Mouse (Mus musculus) macrophage (primary cell): ENCODE results near the gene Alx3. TPM values are rescaled to one million over a fixed set of nuclear protein-coding genes. Genes with fewer than 3 reads are reported as not detected.

Experiments
- H3K27ac ChIP-seq: fragments of 350-480 bp; formaldehyde crosslinking; 2 replicates; pipeline ENCODE4 v1.9.0; 2021
- H3K36me3 ChIP-seq: fragments of 350-480 bp; formaldehyde crosslinking; 2 replicates; pipeline ENCODE4 v1.9.0; 2021; ENCODE audit errors: inconsistent target
- H3K4me3 ChIP-seq: fragments of 350-480 bp; formaldehyde crosslinking; 2 replicates; pipeline ENCODE4 v1.9.0; 2021; ENCODE audit errors: inconsistent target
- H3K79me2 ChIP-seq: fragments of 350-480 bp; formaldehyde crosslinking; 2 replicates; pipeline ENCODE4 v1.9.0; 2021; ENCODE audit errors: inconsistent target
- WGBS: methylation state at CpG from one replicate; pipeline ENCODE4 v1.1.7; 2026; ENCODE audit warnings: inconsistent platforms; ENCODE audit not compliant: missing documents; 5-methylcytosine and 5-hydroxymethylcytosine counted together
- polyA plus RNA-seq: library from polyadenylated mRNA; stranded (reverse); fragments of 250-400 nt; gene quantifications from 3 replicates; pipeline ENCODE4 v1.2.4, GENCODE M21; 2018; ENCODE audit warnings: inconsistent platforms

Gene Alx3
- polyA plus RNA-seq, 1 experiment from 2014 or later: not detected

DNA sequence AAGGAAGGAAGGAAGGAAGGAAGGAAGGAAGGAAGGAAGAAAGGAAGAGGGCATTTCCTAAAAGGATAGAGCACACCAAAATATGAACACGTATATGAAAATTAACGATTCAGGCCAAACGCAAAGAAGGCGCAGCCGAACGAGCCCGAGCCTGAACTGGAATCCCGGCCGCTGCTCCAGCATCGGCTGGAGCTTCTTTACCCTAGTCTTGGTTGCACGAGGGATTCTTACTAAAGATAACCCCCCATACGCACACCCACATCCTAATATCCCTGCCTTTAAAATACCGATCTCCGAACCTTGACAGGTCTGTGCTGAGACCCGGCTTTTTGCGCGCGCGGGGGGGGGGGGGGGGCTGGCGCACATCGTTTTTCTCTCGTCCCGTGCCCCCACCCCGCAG lies 2.3 kb downstream of the Alx3 start:
- 11% methylated on average over 20 of the region's 24 CpGs for WGBS
- Histone ChIP-seq H3K4me3 (no peak overlapping the region), H3K27ac (no peak overlapping the region), H3K36me3 (no peaks in the 10 kb centered on the region), H3K79me2 (no peaks in the 10 kb centered on the region)

DNA sequence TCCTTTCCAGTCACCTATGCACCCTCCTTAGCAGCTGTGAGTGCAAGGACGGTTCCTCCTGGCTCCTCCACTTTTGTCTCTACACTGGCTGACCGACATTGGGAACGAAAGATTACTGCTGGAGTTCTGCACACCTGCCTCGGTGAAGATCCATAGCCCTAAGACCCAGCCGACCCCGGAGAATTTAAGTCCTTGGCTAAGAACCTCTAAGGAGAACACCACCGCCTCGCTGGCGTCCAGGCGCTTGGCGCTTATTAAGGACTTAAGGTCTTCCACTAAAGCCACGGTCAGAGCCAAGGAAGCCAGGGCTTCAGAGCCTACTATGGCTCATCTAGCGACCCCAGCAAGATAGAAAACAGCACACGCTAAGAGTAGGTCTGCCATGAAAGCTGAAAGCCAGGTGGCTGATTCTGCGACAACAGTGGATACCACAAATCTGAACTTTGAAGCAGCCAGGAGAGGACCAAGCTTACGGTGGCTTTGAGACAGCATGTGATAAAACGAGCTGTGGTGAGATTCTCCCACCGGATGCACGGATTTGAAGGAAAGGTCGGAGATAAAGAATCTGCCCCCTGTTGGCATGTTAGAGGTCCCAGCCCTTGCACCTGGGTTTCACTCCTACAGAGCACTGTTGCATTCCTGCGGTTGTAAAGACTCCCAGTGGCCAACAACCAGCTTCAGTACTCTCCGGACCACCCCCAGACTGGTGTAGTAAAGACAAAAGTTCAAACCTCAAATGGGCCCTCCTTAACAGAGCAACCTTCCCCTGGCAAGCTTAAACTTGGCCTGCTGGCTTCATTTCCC lies 3.0 kb downstream of the Alx3 start:
- Histone ChIP-seq H3K27ac (no peak overlapping the region), H3K4me3 (no peak overlapping the region), H3K36me3 (no peaks in the 10 kb centered on the region), H3K79me2 (no peaks in the 10 kb centered on the region)
- 22% methylated on average over 22 of the region's 22 CpGs for WGBS

DNA sequence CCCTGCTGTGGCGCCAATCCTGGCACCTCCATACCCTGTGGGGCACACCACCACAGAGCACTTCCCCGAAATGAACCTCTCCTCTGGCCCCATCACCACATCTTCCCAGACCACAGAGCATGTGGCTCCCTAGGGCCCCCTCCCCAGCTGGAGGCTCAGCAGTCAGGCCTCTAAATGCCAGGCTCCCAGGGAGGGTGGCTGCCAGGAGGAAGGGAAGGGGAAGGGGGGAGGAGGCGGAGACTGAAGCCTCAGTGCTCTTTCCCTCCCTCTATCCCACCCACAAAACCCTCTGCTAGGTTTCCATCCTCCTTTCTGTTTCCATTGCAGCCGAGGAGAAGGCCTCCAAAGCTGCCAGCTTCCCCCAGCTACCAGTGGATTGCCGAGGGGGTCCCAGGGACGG lies 5.3 kb downstream of the Alx3 start:
- Histone ChIP-seq H3K79me2 (no peaks in the 10 kb centered on the region), H3K36me3 (no peaks in the 10 kb centered on the region), H3K4me3 (no peak overlapping the region), H3K27ac (no peak overlapping the region)
- WGBS: 40% methylated on average over 5 of the region's 6 CpGs

DNA sequence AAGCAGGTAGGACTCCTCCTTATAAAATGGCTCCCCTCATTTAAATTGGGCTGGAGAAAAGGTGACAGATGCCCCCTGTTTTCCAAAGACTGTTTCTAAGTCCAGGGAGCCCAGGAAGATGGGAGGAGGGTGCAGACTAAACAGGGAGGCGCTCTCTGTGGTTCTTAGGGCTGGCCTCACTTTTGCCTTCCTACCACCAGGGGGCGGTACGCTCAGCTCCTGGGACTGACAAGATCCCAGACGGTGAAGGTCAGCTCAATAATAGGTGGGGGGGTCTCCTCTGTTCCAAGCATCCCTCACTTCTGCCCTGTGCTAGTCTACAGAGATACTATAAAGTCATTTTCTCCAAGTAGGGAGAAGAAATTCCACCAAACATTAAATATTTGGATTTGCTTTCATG lies 10.5 kb downstream of the Alx3 start:
- WGBS: 15% methylated on average over 4 of the region's 4 CpGs

DNA sequence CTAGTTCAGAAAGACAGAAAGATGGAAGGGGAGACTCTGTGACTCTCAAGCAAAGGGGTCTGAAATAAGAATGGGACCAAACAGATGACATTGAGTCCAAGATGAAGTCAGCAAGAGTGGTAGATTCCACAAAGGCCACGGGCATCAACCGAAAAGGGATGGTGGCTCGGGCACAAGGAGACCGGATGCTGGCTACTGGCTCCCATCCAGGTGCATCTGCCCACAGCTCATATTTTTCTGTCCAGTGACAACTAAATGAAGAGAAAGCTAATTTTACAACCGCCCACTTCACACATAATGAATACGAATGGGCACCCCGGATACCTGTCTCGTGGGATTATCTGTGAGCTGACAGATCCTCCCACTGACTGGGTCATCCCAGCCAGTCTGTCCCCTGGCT lies 12.4 kb downstream of the Alx3 start:
- H3K4me3 ChIP-seq: no peak overlapping the region

More for the DNA sequence above, 10.5 kb downstream of the Alx3 start:
- H3K79me2 ChIP-seq: no peaks in the 10 kb centered on the region
- H3K4me3 ChIP-seq: no peak overlapping the region
- no peaks in the 10 kb centered on the region for H3K36me3 ChIP-seq
- H3K27ac ChIP-seq: no peak overlapping the region

DNA sequence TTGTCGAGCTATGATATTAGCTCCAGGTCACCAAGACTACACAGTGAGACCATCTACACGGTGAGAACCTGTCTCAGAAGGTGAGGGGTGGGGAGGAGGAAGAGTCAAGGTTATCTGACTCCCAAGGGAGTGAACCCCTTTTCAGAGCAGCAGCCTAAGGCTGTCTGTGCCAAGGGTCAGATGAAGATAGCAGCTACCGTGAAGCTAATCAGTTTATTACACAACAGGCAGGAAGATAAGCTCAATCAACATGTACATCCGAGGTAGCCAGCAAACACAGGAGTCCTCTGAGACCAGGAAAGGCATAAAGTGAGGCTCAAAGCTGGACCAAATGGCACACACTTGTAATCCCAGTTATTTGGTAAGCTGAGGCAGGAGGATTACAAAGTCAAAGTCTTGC lies 14.0 kb downstream of the Alx3 start:
- Histone ChIP-seq H3K36me3 (peaks cover 19% of the 10 kb centered on the region; the same call in 1 of the 2 replicates), H3K79me2 (no peaks in the 10 kb centered on the region), H3K4me3 (no peak overlapping the region), H3K27ac (no peak overlapping the region)
- 72% methylated on average over 4 of the region's 4 CpGs for WGBS

More for the DNA sequence above, 12.4 kb downstream of the Alx3 start:
- WGBS: 84% methylated on average over 8 of the region's 8 CpGs
- 0 out of 2 replicates have a peak, but pooled peaks cover 4% of the 10 kb centered on the region for H3K36me3 ChIP-seq
- no peak overlapping the region for H3K27ac ChIP-seq
- H3K79me2 ChIP-seq: no peaks in the 10 kb centered on the region

DNA sequence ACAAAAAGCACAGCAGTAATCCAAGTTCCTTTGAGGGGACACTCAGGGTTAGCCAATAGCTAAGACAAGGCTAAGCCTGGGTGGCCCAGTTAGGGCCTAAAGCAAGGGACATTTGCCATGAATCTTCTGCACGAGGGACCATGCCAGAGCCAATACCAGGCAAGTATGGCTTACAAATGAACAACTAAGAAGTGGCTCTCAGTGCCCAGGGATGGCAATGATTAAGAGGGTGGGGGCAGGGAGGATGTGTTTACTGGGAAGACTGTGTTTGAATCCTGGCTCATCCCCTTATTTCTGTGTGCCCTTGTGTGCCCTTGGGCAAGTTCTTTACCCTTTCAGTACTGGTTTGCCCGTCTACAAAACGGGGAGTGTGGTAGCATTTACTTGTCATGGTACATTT lies 14.5 kb downstream of the Alx3 start:
- WGBS: 78% methylated on average over 3 of the region's 3 CpGs
- no peak overlapping the region for H3K4me3 ChIP-seq
- H3K79me2 ChIP-seq: no peaks in the 10 kb centered on the region
- H3K36me3 ChIP-seq: peaks cover 25% of the 10 kb centered on the region; the same call in 1 of the 2 replicates
- no peak overlapping the region for H3K27ac ChIP-seq

DNA sequence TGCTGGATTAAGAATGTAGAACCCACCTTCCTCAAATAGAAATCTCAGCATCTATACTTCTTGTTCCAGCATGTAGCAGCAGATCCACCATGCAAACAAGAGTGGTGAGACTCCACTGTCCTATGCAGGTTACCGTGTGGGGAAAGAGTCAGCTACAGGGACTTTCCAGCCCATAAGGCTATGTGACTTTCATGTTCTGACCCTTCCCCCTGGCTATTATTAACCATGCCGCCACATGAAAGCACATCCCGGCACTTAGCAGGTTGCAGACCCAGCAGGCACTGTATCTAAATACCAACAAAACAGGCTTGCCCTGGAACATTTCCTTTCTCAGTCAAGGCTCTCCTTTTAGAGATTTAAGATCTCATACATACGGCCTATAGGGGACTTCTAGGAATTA lies 16.6 kb downstream of the Alx3 start:
- H3K36me3 ChIP-seq: peaks cover 45% of the 10 kb centered on the region
- 96% methylated on average over 4 of the region's 4 CpGs for WGBS
- H3K79me2 ChIP-seq: no peaks in the 10 kb centered on the region
- no peak overlapping the region for H3K27ac ChIP-seq
- no peak overlapping the region for H3K4me3 ChIP-seq

DNA sequence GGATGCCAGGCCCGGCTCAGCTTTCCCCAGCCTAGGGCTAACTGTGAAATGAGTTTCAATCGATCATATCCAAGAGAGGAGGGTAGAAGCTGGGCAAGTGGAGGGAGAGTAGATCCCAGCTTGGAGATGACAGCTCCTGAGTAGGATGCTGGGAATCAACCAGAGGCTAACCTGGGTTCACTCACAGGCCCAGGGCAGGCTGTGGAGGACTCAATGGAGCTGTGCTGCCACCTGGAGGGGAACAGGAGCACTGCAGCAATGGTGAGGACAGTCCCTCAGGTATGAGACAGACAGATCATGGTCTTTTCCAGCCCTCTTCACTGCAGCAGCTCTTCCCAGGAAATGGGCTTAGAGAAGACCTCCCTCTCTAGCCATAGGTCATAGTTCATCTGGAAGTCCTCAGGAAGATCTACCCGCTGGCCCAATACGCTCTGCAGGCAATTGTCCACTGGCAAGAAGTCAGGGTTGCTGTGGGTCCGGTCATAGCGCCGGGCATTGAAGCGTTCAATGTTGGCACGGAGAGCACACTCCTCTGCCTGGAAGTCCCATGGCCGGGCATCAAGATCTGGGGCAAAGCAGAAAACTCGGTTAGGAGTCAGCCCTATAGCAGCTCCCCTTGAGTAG lies 18.2 kb downstream of the Alx3 start:
- 95% methylated on average over 11 of the region's 11 CpGs for WGBS
- H3K79me2 ChIP-seq: no peaks in the 10 kb centered on the region
- H3K27ac ChIP-seq: no peak overlapping the region
- H3K36me3 ChIP-seq: peaks cover 59% of the 10 kb centered on the region
- H3K4me3 ChIP-seq: no peak overlapping the region

DNA sequence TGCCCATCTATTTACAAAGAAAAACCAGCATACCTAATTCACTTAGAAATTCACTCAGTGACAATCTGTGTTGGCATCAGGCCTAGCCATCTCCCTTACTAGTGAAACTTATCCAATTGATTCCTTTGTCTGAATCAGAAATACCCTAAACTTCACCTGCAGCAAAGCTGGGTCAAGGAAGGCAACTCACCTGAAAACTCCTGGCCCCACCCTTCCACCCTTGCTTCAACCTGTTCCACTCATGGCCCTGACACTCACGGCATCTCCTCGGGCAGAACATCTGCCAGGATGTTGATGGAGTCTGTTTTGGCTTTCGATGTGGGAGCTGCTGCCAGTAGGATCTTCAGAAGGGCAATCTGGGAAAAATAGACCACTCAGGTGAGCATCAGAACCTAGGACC lies 23.0 kb downstream of the Alx3 start:
- no peaks in the 10 kb centered on the region for H3K79me2 ChIP-seq
- peaks cover 89% of the 10 kb centered on the region for H3K36me3 ChIP-seq
- WGBS: 93% methylated on average over 3 of the region's 3 CpGs
- H3K27ac ChIP-seq: no peak overlapping the region
- no peak overlapping the region for H3K4me3 ChIP-seq

DNA sequence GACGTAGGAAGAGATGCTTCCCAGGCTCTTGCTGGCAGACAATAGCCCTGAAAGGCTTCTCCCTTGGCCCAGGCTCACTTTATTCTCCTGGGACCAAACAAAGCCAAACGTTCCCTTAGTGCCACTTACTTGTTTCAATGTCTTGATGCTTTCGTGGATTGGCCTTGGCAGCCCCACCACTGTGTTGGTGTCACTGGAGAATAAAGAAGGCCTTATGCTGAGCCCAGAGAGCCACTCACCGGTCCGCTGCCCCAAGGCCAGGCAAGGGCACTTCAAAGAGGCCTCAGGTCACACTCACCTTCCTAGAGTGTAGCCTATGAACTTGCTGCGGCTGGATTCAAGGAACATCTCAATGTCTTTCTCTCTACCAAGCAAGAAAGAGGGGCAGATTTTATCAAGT lies 25.1 kb downstream of the Alx3 start:
- Histone ChIP-seq H3K4me3 (no peak overlapping the region), H3K36me3 (peaks cover 89% of the 10 kb centered on the region), H3K27ac (no peak overlapping the region), H3K79me2 (no peaks in the 10 kb centered on the region)
- 94% methylated on average over 6 of the region's 6 CpGs for WGBS

DNA sequence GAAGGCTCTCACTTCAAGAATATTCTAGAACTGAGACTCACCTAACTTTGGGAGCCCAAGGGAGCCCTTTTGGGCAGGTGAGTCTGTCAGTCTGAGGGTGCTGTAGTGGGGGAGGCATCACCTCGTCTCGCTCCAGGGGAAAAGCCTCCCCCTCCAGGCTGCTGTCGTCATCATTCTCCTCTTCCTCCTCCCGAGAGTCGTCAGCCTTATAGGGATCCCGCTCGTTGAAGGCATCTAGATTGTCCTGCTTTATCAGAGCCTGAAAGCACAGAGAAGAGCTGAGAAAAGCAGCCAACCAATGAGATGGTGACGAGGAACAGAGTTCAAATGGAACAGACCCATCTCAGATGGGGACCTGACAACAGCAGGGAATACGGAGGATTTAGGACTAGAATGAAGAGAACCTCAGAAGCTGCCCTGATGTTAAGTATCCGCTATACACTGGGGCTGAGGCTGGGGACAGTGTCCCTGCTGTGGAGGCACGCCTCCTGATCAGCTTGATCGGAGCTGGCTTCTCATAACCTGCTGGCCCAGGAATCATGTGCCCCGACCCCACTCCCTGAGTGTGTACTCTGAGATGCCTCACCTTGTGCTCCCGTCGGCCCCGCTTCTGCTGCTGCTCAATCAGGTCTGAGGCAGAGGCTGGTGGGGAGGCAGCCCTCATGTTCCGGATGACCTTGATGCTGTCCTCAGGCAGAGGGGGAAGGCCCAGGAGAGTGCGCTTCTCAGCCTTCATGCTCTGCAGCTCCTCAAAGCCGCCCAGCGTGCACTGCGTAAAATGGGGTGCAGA lies 26.6 kb downstream of the Alx3 start:
- Histone ChIP-seq H3K36me3 (peaks cover 89% of the 10 kb centered on the region), H3K79me2 (no peaks in the 10 kb centered on the region), H3K4me3 (no peak overlapping the region), H3K27ac (no peak overlapping the region)
- 95% methylated on average over 21 of the region's 21 CpGs for WGBS

DNA sequence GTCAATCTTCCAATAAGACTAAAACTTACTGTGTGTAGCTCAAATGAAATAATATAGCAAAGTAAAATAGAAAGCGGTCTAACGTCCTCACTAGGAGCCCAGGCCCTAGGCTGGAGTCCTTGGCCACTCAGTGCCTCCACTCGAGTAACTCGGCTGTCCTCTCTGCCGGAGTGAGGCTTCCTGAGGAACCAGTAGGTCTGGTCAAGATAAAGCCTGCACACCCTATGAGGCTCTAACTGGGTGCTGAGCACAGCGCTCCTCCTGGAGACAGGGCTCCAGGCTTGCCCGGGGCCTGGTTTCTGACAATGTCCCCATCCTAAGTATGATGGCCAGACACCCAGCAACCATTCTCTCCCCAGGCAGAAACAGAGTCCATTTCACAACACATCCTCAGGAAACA lies 27.7 kb downstream of the Alx3 start:
- 94% methylated on average over 7 of the region's 7 CpGs for WGBS

DNA sequence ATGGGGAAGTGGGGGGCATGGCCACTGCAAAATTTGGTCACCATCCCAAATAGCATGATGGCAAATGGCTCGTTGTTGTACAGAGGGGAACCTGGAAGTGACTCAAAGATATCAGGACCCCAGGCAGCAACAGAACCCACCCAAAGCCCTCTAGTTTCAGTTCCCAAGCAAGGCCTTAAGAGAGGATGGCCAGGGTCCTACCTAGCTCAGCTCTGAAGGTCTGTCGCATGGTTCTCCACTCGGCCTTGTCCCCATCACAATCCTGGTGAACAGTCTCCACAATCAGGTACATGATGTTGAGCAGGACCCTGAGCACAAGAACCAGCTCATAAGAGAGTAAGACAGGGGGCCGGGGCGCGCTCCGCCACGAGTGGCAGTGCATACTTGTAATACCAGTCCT lies 29.6 kb downstream of the Alx3 start:
- no peak overlapping the region for H3K27ac ChIP-seq
- no peak overlapping the region for H3K4me3 ChIP-seq
- WGBS: 97% methylated on average over 8 of the region's 8 CpGs
- peaks cover 16% of the 10 kb centered on the region for H3K79me2 ChIP-seq
- peaks cover 81% of the 10 kb centered on the region for H3K36me3 ChIP-seq

More for the DNA sequence above, 27.7 kb downstream of the Alx3 start:
- Histone ChIP-seq H3K4me3 (no peak overlapping the region), H3K36me3 (peaks cover 91% of the 10 kb centered on the region), H3K27ac (no peak overlapping the region), H3K79me2 (no peaks in the 10 kb centered on the region)

DNA sequence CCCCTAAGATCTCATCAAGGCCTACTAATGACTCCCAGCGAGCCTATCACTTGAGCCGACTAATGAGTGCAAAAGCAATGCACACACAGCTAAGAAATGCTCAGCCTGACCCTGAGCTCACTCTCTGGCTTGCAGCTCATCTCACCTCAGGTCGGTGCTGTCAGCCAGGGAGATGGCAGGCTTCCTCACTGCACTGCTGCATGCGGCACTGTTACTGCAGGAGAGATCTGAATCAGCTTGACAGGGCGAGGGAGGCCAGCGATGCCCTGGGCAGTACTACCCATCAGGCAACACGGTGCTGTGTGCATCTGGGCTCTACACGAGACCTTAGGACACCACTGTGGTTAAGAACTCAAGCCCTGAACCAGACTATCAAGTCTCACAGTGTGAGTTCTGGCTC lies 30.7 kb downstream of the Alx3 start:
- H3K4me3 ChIP-seq: no peak overlapping the region
- 96% methylated on average over 8 of the region's 8 CpGs for WGBS
- peaks cover 27% of the 10 kb centered on the region for H3K79me2 ChIP-seq
- no peak overlapping the region for H3K27ac ChIP-seq
- H3K36me3 ChIP-seq: peaks cover 72% of the 10 kb centered on the region
